Mouse (Mus musculus): ENCODE data around the gene Mroh2a.

GRCm38 (mm10) chr1:88229566-88229965 lies 2.8 kb downstream of the Mroh2a start:
- TF ChIP-seq CTCF (IDR thresholded peaks at IDR 0.05; ENCODE audit: borderline replicate concordance, extremely low read depth, insufficient read depth, insufficient read length) (no peak), POLR2A (IDR thresholded peaks at IDR 0.05; ENCODE audit: borderline replicate concordance, extremely low read depth, insufficient read depth, insufficient read length, poor library complexity, severe bottlenecking) (no peak)

Data from brain, embryonic 14.5 days (tissue).